Mouse (Mus musculus): ENCODE results near the gene C77080. TPM values are rescaled to one million over a fixed set of nuclear protein-coding genes. Genes with fewer than 3 reads are reported as not detected.

Gene C77080
- polyA plus RNA-seq, 1 experiment from 2014 or later = 7.2 TPM

- WGBS = 81% methylated on average over 5 of the region's 5 CpGs
- Histone ChIP-seq H3K4me1 (replicated peaks; ENCODE audit: control insufficient read depth, insufficient read depth, low read length) (peaks cover 7% of the 10 kb centered on the region; the same call in 1 of the 2 replicates), H3K9ac (ENCODE audit: low read length) (no peak overlapping the region), H3K4me3 (ENCODE audit: low read depth, low read length) (no peak overlapping the region), H3K9me3 (ENCODE audit: control insufficient read depth, low read length) (no peaks in the 10 kb centered on the region), H3K27ac (ENCODE audit: low read depth) (no peak overlapping the region), H3K27me3 (replicated peaks; ENCODE audit: control insufficient read depth, insufficient read depth, low read length) (peaks cover 17% of the 10 kb centered on the region), H3K36me3 (ENCODE audit: control insufficient read depth, insufficient read depth, low read length) (no peaks in the 10 kb centered on the region), H3K4me2 (ENCODE audit: low read length) (no peak overlapping the region)
- no peak for ATAC-seq (replicated peaks; ENCODE audit: low FRiP score, low TSS enrichment, low read depth)
- no peak for DNase-seq (ENCODE audit: low spot score)
These were observed 22.0 kb upstream of the C77080 start for GRCm38 (mm10) chr4:129283226-129283625.

- no peak overlapping the region for H3K4me3 ChIP-seq (ENCODE audit: low read depth, low read length)
- 84% methylated on average over 5 of the region's 5 CpGs for WGBS
- no peak overlapping the region for H3K9ac ChIP-seq (ENCODE audit: low read length)
- DNase-seq (ENCODE audit: low spot score) (no peak), ATAC-seq (replicated peaks; ENCODE audit: low FRiP score, low TSS enrichment, low read depth) (no peak)
- no peaks in the 10 kb centered on the region for H3K36me3 ChIP-seq (ENCODE audit: control insufficient read depth, insufficient read depth, low read length)
- no peaks in the 10 kb centered on the region for H3K9me3 ChIP-seq (ENCODE audit: control insufficient read depth, low read length)
- no peak overlapping the region for H3K27ac ChIP-seq (ENCODE audit: low read depth)
- H3K4me2 ChIP-seq (ENCODE audit: low read length) = no peak overlapping the region
- peaks cover 17% of the 10 kb centered on the region for H3K27me3 ChIP-seq (replicated peaks; ENCODE audit: control insufficient read depth, insufficient read depth, low read length)
- peaks cover 7% of the 10 kb centered on the region; the same call in 1 of the 2 replicates for H3K4me1 ChIP-seq (replicated peaks; ENCODE audit: control insufficient read depth, insufficient read depth, low read length)
These were observed 21.6 kb upstream of the C77080 start for GRCm38 (mm10) chr4:129282786-129283185.

DNA sequence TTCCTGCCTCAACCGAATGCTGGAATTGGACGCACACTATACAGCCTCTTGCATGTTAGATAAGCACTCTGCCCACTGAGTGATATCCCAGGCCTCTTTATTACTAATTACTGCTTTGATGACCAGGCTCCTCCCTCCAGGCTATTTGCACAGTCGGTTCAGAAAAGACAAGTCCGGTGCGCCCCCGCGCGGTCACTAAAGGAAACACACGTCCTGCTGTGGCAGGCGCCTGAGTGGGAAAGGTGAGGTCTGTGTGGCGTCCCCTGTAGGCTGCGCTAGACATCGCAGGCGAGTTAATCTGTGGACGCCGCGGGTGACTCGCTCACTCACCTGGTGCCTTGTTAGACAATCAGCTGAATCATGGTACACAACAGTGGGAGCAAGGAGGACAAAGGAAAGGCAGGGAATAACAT lies 15.3 kb upstream of the C77080 start:
- H3K9me3 ChIP-seq (ENCODE audit: control insufficient read depth, low read length) = no peaks in the 10 kb centered on the region
- 3% methylated on average over 18 of the region's 18 CpGs for WGBS
- H3K4me3 ChIP-seq (ENCODE audit: low read depth, low read length) = no peak overlapping the region
- DNase-seq (ENCODE audit: low spot score) = peak; percentile 97
- H3K36me3 ChIP-seq (ENCODE audit: control insufficient read depth, insufficient read depth, low read length) = no peaks in the 10 kb centered on the region
- H3K27ac ChIP-seq (ENCODE audit: low read depth) = no peak overlapping the region
- H3K27me3 ChIP-seq (replicated peaks; ENCODE audit: control insufficient read depth, insufficient read depth, low read length) = no peaks in the 10 kb centered on the region
- no peak overlapping the region for H3K4me2 ChIP-seq (ENCODE audit: low read length)
- peak; percentile 45; the same call in 1 of the 2 replicates for ATAC-seq (replicated peaks; ENCODE audit: low FRiP score, low TSS enrichment, low read depth)
- peaks cover 10% of the 10 kb centered on the region; the same call in 1 of the 2 replicates for H3K4me1 ChIP-seq (replicated peaks; ENCODE audit: control insufficient read depth, insufficient read depth, low read length)
- H3K9ac ChIP-seq (ENCODE audit: low read length) = no peak overlapping the region

DNA sequence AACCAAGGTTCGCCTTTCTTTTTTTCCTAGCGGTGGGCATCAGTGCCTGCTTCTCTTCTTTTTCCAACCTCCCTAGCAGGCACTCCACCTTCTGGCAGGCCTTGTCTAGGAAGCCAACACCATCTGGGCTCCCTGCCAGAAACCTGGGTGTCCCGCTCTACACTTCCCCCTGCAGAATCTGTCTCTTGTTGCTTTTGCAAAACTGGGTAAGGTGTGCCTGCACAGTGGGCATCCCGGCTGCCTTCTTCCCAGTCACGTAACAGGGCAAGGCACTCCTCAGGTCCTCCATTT lies 11.5 kb upstream of the C77080 start:
- Histone ChIP-seq H3K9ac (ENCODE audit: low read length) (0 out of 2 replicates have a peak overlapping the region, but pooled peaks have one; percentile 13), H3K27me3 (replicated peaks; ENCODE audit: control insufficient read depth, insufficient read depth, low read length) (no peaks in the 10 kb centered on the region), H3K9me3 (ENCODE audit: control insufficient read depth, low read length) (no peaks in the 10 kb centered on the region), H3K27ac (ENCODE audit: low read depth) (0 out of 2 replicates have a peak overlapping the region, but pooled peaks have one; percentile 11), H3K4me1 (replicated peaks; ENCODE audit: control insufficient read depth, insufficient read depth, low read length) (peaks cover 10% of the 10 kb centered on the region; the same call in 1 of the 2 replicates), H3K4me2 (ENCODE audit: low read length) (peak overlapping the region; percentile 29), H3K4me3 (ENCODE audit: low read depth, low read length) (no peak overlapping the region), H3K36me3 (ENCODE audit: control insufficient read depth, insufficient read depth, low read length) (no peaks in the 10 kb centered on the region)
- DNase-seq (ENCODE audit: low spot score) (no peak), ATAC-seq (replicated peaks; ENCODE audit: low FRiP score, low TSS enrichment, low read depth) (peak; percentile 48)
- 47% methylated on average over 5 of the region's 5 CpGs for WGBS

- H3K4me2 ChIP-seq (ENCODE audit: low read length) = peak overlapping the region; percentile 29
- peaks cover 10% of the 10 kb centered on the region; the same call in 1 of the 2 replicates for H3K4me1 ChIP-seq (replicated peaks; ENCODE audit: control insufficient read depth, insufficient read depth, low read length)
- 0 out of 2 replicates have a peak overlapping the region, but pooled peaks have one; percentile 11 for H3K27ac ChIP-seq (ENCODE audit: low read depth)
- H3K9ac ChIP-seq (ENCODE audit: low read length) = 0 out of 2 replicates have a peak overlapping the region, but pooled peaks have one; percentile 13
- H3K9me3 ChIP-seq (ENCODE audit: control insufficient read depth, low read length) = no peaks in the 10 kb centered on the region
- WGBS = 18% methylated on average over 15 of the region's 15 CpGs
- H3K36me3 ChIP-seq (ENCODE audit: control insufficient read depth, insufficient read depth, low read length) = no peaks in the 10 kb centered on the region
- no peaks in the 10 kb centered on the region for H3K27me3 ChIP-seq (replicated peaks; ENCODE audit: control insufficient read depth, insufficient read depth, low read length)
- ATAC-seq (replicated peaks; ENCODE audit: low FRiP score, low TSS enrichment, low read depth) (peak; percentile 91), DNase-seq (ENCODE audit: low spot score) (peak; percentile 84)
- H3K4me3 ChIP-seq (ENCODE audit: low read depth, low read length) = peak overlapping the region; percentile 8; the same call in 1 of the 2 replicates
These were observed 11.0 kb upstream of the C77080 start for GRCm38 (mm10) chr4:129271991-129272755.

GRCm38 (mm10) chr4:129268698-129269097 lies 7.5 kb upstream of the C77080 start:
- WGBS = 39% methylated on average over 1 of the region's 1 CpGs
- Histone ChIP-seq H3K27me3 (replicated peaks; ENCODE audit: control insufficient read depth, insufficient read depth, low read length) (no peaks in the 10 kb centered on the region), H3K27ac (ENCODE audit: low read depth) (no peak overlapping the region), H3K4me2 (ENCODE audit: low read length) (no peak overlapping the region), H3K9me3 (ENCODE audit: control insufficient read depth, low read length) (no peaks in the 10 kb centered on the region), H3K4me1 (replicated peaks; ENCODE audit: control insufficient read depth, insufficient read depth, low read length) (peaks cover 8% of the 10 kb centered on the region; the same call in 1 of the 2 replicates), H3K9ac (ENCODE audit: low read length) (no peak overlapping the region), H3K4me3 (ENCODE audit: low read depth, low read length) (no peak overlapping the region), H3K36me3 (ENCODE audit: control insufficient read depth, insufficient read depth, low read length) (no peaks in the 10 kb centered on the region)
- no peak for DNase-seq (ENCODE audit: low spot score)
- no peak for ATAC-seq (replicated peaks; ENCODE audit: low FRiP score, low TSS enrichment, low read depth)

- no peak for ATAC-seq (replicated peaks; ENCODE audit: low FRiP score, low TSS enrichment, low read depth)
- DNase-seq (ENCODE audit: low spot score) = no peak
- Histone ChIP-seq H3K9me3 (ENCODE audit: control insufficient read depth, low read length) (no peaks in the 10 kb centered on the region), H3K36me3 (ENCODE audit: control insufficient read depth, insufficient read depth, low read length) (no peaks in the 10 kb centered on the region), H3K4me1 (replicated peaks; ENCODE audit: control insufficient read depth, insufficient read depth, low read length) (peaks cover 7% of the 10 kb centered on the region), H3K9ac (ENCODE audit: low read length) (no peak overlapping the region), H3K27ac (ENCODE audit: low read depth) (no peak overlapping the region), H3K4me2 (ENCODE audit: low read length) (no peak overlapping the region), H3K27me3 (replicated peaks; ENCODE audit: control insufficient read depth, insufficient read depth, low read length) (no peaks in the 10 kb centered on the region), H3K4me3 (ENCODE audit: low read depth, low read length) (no peak overlapping the region)
- WGBS = 75% methylated on average over 5 of the region's 5 CpGs
These were observed 5.6 kb upstream of the C77080 start for GRCm38 (mm10) chr4:129266821-129267220.

- H3K36me3 ChIP-seq (ENCODE audit: control insufficient read depth, insufficient read depth, low read length) = no peaks in the 10 kb centered on the region
- no peaks in the 10 kb centered on the region for H3K9me3 ChIP-seq (ENCODE audit: control insufficient read depth, low read length)
- H3K4me2 ChIP-seq (ENCODE audit: low read length) = no peak overlapping the region
- no peak overlapping the region for H3K27ac ChIP-seq (ENCODE audit: low read depth)
- no peak overlapping the region for H3K4me3 ChIP-seq (ENCODE audit: low read depth, low read length)
- 89% methylated on average over 4 of the region's 4 CpGs for WGBS
- no peaks in the 10 kb centered on the region for H3K27me3 ChIP-seq (replicated peaks; ENCODE audit: control insufficient read depth, insufficient read depth, low read length)
- ATAC-seq (replicated peaks; ENCODE audit: low FRiP score, low TSS enrichment, low read depth) (no peak), DNase-seq (ENCODE audit: low spot score) (no peak)
- peaks cover 7% of the 10 kb centered on the region for H3K4me1 ChIP-seq (replicated peaks; ENCODE audit: control insufficient read depth, insufficient read depth, low read length)
- no peak overlapping the region for H3K9ac ChIP-seq (ENCODE audit: low read length)
These were observed 5.0 kb upstream of the C77080 start for GRCm38 (mm10) chr4:129266191-129266590.
